Mouse (Mus musculus) kidney, postnatal 14 days (tissue): ENCODE measurements at regions not wholly inside any gene's neighbourhood (a gene's known extent, or its start where the extent isn't known, plus 50 kb on each side); places are given as distances from the start of the nearest gene placed in this dataset.
A peak's percentile ranks its signal among the peaks of the same experiment; 100 is the strongest.

ENCODE experiments used
- DNase-seq: peaks from one replicate; pipeline ENCODE4 v3.0.0; 2022; ENCODE audit warnings: mixed read lengths

GRCm38 (mm10) chr3:52586418-52586817 is 318.3 kb downstream of the Foxo1 start:
- DNase-seq: no peak

GRCm38 (mm10) chr3:52579917-52580316 is 311.8 kb downstream of the Foxo1 start:
- no peak for DNase-seq

- no peak for DNase-seq
Measured at GRCm38 (mm10) chr3:52579096-52579495, 311.0 kb downstream of the Foxo1 start.

GRCm38 (mm10) chr3:52576703-52577244 is 308.6 kb downstream of the Foxo1 start:
- peak; percentile 14 for DNase-seq

- DNase-seq: no peak
Measured at GRCm38 (mm10) chr3:52575237-52575798, 307.2 kb downstream of the Foxo1 start.

GRCm38 (mm10) chr3:52574341-52574740 is 306.2 kb downstream of the Foxo1 start:
- no peak for DNase-seq

- no peak for DNase-seq
Measured at GRCm38 (mm10) chr3:52573806-52574205, 305.7 kb downstream of the Foxo1 start.

- DNase-seq: no peak
Measured at GRCm38 (mm10) chr3:52572514-52573485, 304.7 kb downstream of the Foxo1 start.

GRCm38 (mm10) chr3:52567606-52568372 is 299.7 kb downstream of the Foxo1 start:
- DNase-seq: no peak

- no peak for DNase-seq
Measured at GRCm38 (mm10) chr3:52563595-52563994, 295.5 kb downstream of the Foxo1 start.

GRCm38 (mm10) chr3:52562816-52563215 is 294.7 kb downstream of the Foxo1 start:
- no peak for DNase-seq

- DNase-seq: no peak
Measured at GRCm38 (mm10) chr3:52559481-52559880, 291.3 kb downstream of the Foxo1 start.

- DNase-seq: no peak
Measured at GRCm38 (mm10) chr3:52558765-52559164, 290.6 kb downstream of the Foxo1 start.

GRCm38 (mm10) chr3:52557296-52557695 is 289.2 kb downstream of the Foxo1 start:
- DNase-seq: no peak

GRCm38 (mm10) chr3:52555038-52555437 is 286.9 kb downstream of the Foxo1 start:
- DNase-seq: no peak

GRCm38 (mm10) chr3:52554490-52554889 is 286.4 kb downstream of the Foxo1 start:
- DNase-seq: no peak

- DNase-seq: no peak
Measured at GRCm38 (mm10) chr3:52548201-52548893, 280.2 kb downstream of the Foxo1 start.

- no peak for DNase-seq
Measured at GRCm38 (mm10) chr3:52546035-52546434, 277.9 kb downstream of the Foxo1 start.

- no peak for DNase-seq
Measured at GRCm38 (mm10) chr3:52543006-52543405, 274.9 kb downstream of the Foxo1 start.

GRCm38 (mm10) chr3:52540862-52541380 is 272.8 kb downstream of the Foxo1 start:
- DNase-seq: no peak

- no peak for DNase-seq
Measured at GRCm38 (mm10) chr3:52539813-52540378, 271.8 kb downstream of the Foxo1 start.

GRCm38 (mm10) chr3:52538306-52538705 is 270.2 kb downstream of the Foxo1 start:
- DNase-seq: no peak
